Mouse (Mus musculus) splenic B cell, adult 2 months (primary cell): ENCODE measurements around the gene Phf21b.
A peak's percentile ranks its signal among the peaks of the same experiment; 100 is the strongest.
"Not testable (repeated sequence)": the region's sequence is repeated elsewhere in the genome, so short reads cannot be mapped to it uniquely, and the experiment has no call there.

Experiments used
- DNase-seq: peaks from one replicate; pipeline ENCODE4 v3.0.0-alpha.2; 2011; ENCODE audit warnings: low read depth, low spot score
- H3K27me3 ChIP-seq: 2 replicates; pipeline ENCODE4 v1.6.1; 2012; ENCODE audit warnings: mild to moderate bottlenecking, low read length, moderate library complexity, mixed read lengths; ENCODE audit not compliant: control insufficient read depth, poor library complexity, insufficient read depth, severe bottlenecking
- H3K36me3 ChIP-seq: 2 replicates; pipeline ENCODE4 v1.6.1; 2012; ENCODE audit warnings: mild to moderate bottlenecking, low read length, moderate library complexity, mixed read lengths; ENCODE audit not compliant: control insufficient read depth, poor library complexity, insufficient read depth, severe bottlenecking

Gene Phf21b

DNA sequence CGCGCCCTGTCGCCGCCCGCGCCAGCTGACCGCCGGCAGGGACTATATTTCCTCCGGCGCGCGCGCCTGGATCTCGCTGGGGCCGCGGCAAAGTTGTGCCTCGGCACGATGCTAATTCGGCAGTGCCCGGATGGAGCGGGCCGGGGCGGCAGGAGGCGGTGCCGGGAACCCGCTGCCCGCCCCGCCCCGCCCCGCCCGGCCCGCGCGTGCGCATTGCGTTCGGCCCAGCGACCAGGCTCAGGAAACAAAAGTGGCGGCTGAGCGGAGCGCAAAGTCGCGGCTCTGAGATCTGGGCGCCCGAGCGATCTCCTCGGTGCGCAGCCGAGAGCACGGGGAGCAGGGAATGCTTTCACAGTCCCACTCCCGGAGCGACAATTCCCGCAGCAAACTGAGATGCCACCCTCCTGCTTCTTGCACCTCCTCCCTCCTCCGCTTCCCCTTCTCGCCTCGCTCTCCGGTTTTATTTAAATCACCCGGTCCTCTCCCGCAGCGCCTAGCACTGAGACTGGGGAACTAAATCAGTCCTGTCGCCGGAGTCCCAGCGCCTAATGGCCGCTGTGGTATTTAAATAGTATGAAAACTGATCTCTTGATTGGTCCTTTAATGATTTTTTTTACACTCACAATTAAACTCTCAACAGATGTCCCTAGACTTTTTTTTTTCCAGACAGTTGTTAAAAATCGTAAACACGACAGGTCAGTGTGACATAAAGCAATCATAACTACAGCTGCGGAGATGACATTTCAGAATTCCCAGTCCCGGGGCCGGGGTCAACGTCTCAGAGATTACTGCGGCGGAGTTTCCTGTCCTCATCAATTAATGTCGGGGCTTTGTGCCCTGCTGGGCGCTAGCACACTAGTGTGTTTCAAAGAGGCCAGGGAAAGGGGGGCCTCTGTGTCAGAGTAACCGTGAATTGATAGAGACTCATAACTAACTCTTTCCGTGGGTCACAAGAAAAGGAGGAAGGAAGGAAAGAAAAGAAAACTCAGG, at the start of gene Phf21b:
Gene Phf21b, minus strand, starts transcription at position 44 of the 990 bp plus-strand sequence.
- no peaks in the 10 kb centered on the region for H3K36me3 ChIP-seq
- H3K27me3 ChIP-seq: peaks cover 4% of the 10 kb centered on the region; the same call in 1 of the 2 replicates
- peak; percentile 77 for DNase-seq

DNA sequence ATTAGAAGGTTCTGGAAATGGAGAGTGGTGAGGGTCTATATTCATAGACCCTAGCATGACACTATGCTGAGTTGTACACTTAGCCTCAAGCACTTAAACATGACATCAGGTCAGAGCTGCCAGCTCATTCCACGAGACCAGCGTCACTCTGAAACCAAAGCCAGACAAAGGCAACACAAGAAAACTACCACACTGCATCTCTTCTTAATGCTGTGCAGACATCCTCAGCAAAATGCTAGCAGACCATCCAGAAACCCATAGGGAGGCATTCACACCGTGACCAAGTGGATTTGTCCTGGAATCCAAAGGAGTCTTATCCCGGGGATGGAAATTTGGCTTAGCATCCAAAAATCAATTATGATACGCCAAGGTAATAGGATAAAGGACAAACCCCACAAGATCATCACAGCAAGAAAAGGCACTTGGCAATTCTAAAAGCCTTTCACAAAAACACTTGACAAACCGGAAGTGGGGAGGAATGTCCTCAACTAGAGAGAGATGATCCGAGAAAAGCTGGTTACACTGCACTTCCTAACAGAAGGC, 48.1 kb upstream of the Phf21b start:
- Histone ChIP-seq H3K36me3 (no peaks in the 10 kb centered on the region), H3K27me3 (no peaks in the 10 kb centered on the region)
- DNase-seq: no peak

DNA sequence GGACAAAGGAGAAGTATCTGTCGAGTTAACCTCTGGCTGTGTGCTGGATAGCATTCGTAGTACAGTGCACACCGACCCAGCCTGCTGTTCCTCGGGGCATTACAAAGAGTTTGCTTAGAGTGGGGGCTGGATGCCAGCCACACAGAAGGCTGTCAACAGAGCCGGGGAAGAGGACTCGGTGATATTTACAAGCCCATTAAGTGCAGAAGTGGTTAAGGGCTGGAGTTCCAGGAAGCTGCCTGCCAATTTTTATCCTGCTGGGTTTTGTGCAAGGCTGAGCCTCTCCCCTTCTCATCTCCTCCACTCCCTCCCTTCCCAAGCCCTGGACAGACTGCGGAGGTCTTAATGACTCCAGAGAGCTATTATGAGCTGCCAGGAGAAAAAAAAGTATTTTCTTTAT, 42.2 kb upstream of the Phf21b start:
- no peaks in the 10 kb centered on the region for H3K36me3 ChIP-seq
- H3K27me3 ChIP-seq: no peaks in the 10 kb centered on the region
- DNase-seq: no peak

DNA sequence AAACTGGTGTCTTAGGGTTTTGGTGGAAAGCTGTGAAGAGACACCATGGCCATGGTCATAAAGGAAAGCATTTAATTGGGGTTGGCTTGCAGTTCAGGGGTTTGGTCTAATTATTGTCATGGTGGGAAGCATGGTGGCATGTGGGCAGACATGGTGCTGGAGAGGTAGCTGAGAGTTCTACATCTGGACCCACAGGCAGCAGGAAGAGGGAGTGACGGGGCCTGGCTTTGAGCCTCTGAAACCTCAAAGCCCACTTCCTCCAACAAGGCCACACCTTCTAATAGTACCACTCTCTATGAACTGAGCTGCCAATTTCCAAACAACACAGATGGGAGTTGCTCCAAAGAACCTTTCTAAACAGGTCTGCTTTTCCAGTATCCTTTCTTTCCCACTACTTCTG, 40.8 kb upstream of the Phf21b start:
- no peaks in the 10 kb centered on the region for H3K36me3 ChIP-seq
- H3K27me3 ChIP-seq: no peaks in the 10 kb centered on the region
- DNase-seq: no peak

DNA sequence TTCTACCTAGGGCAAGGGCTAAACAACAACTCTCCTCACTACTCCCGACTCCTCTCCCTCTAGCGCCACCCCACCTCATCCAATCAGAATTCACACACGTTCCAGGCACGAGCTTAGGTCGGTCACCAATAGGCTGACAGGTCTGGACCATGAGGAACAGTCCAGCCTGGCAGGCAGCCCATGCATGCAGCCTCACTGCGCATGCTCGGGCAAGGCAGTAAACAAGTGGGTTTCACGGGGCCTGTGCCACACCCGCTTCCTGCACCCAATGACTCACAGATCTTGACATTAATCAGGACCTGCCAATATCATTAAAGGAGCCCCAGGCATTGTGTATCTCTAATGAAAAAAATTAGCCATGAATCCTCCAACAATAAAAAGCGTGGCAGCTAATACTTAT, 40.4 kb upstream of the Phf21b start:
- H3K27me3 ChIP-seq, H3K36me3 ChIP-seq, DNase-seq: not testable (repeated sequence)

DNA sequence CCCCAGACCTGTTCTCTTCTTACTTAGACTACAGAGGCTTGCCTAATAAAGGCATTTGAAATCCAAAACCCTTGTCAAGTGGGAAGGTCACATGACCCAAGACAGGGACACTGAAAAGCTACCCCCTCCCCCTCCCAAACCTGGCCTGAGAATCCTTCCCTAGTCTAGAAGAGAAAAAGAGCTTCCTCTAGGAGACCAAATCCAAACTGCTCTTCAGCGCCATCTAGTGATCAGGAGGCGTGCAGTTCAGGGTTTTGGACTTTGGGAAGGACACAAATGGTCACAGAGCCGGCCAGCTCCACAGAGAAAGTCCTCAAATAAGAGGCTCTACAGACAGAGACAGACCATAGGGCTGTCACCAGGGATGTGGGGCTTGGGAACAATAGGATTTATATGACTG, 35.8 kb upstream of the Phf21b start:
- DNase-seq: peak; percentile 70
- no peaks in the 10 kb centered on the region for H3K36me3 ChIP-seq
- no peaks in the 10 kb centered on the region for H3K27me3 ChIP-seq

DNA sequence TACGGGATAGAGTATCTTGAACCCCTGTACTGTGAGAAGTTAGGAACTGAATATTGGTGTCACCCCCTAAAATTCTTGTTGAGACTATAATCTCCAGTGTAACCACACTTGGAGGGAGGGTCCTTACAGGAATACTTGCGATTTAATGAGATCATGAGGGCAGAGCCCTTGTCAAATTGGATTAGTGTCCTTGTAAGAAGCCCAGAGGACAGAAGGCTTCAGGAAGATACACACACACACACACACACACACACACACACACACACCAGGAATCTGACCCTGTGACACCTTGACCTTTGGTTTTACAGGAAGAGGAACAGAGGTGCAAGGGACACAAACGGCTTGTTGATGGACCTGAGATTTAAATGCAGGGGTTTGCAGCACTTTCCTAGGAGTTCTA, 35.4 kb upstream of the Phf21b start:
- DNase-seq: no peak
- no peaks in the 10 kb centered on the region for H3K27me3 ChIP-seq

DNA sequence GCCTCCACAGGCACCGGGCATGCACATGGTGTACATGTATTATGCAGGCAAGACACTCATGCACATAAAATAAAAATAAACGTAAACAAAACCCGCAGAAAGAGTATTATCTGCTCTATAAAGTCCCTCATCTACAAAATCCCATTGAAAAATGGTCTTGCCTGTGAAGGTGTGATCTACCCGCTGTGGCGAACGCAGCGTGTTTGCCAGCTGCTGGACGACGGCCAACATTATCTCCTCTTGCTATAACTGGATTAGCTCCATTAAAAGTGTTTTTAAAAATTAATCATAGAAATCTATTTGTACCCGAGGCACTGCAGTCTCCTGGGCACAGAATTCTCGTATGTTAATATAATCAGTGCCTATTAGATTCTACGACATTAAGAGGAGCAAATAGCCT, 32.2 kb upstream of the Phf21b start:
- Histone ChIP-seq H3K36me3 (no peaks in the 10 kb centered on the region), H3K27me3 (no peaks in the 10 kb centered on the region)
- DNase-seq: no peak

More for the DNA sequence above, 35.4 kb upstream of the Phf21b start:
- H3K36me3 ChIP-seq: no peaks in the 10 kb centered on the region

DNA sequence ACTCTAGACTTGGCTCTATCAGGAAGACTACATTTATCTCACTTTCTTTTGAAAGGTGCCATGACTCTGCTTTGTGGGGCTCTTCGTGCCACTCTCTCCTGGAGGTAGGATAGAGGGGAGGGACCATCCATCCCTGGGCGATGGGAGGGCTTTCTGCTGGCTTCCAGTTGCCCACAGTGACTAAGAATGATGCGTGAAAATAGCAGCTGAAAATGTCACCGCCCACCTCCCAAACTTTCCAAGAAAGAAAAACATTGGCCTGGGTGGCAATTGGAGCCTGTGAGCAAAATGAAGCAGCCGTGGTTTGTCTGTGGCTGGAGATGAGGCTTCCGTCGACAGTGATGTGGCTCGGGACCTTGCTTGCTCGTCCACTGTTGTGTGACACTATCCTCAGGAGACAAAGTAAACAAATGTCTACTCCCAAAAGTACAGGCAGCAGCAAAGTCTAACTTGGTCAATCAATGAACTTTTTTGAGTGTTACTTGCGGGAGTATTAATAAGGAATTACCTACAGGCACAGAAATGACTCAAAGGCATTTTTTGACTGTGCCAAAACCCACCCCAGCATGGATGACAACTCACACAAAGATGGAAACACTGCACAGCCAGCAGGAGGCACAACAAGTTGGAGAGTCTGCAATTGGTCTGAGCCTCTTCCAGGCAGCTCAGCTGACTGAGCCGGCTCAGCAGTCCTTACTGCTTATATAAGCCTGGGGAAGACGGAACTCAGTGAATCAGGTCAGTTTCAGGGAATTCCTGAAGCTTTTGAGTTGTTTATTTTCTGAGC, 21.4 kb upstream of the Phf21b start:
- Histone ChIP-seq H3K27me3 (no peaks in the 10 kb centered on the region), H3K36me3 (no peaks in the 10 kb centered on the region)
- DNase-seq: no peak

DNA sequence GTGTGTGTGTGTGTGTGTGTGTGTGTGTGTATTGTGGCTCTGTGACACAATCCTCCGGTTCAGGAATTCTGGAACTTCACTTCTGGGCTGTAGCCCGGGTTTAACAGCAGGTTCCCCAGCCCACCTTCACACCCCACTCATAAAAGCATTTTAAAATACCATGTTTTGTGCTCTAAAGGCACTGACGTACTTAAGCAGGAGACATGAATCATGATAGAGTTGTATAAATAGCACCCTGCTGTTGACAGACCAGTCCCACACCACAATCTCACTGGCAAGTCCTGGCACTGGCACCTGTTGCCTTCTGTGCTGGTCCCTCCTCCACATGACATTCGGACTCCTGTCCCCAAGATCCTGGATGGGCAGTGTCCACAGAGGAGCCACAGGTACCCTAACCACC, 18.0 kb upstream of the Phf21b start:
- Histone ChIP-seq H3K36me3 (no peaks in the 10 kb centered on the region), H3K27me3 (no peaks in the 10 kb centered on the region)
- DNase-seq: no peak

DNA sequence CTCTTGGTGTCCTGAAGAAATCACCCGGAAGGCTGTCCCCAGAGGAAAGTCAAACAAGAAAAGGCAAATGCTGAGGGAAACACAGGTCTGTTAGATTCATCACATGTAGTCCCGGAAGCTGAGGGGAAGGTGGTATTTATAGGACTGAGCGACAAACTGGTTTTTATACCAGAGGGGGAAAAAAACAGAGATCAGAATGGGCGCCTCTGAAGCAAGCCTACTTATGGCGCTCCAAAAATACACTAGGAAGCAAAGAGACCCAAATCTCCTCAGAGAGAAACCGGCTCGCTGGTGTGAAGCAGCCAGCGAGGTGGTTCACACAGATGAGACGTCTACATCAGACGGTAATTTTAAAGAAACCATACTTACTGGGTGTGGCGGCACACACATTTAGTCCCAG, 17.2 kb upstream of the Phf21b start:
- H3K27me3 ChIP-seq: no peaks in the 10 kb centered on the region
- no peaks in the 10 kb centered on the region for H3K36me3 ChIP-seq
- no peak for DNase-seq

DNA sequence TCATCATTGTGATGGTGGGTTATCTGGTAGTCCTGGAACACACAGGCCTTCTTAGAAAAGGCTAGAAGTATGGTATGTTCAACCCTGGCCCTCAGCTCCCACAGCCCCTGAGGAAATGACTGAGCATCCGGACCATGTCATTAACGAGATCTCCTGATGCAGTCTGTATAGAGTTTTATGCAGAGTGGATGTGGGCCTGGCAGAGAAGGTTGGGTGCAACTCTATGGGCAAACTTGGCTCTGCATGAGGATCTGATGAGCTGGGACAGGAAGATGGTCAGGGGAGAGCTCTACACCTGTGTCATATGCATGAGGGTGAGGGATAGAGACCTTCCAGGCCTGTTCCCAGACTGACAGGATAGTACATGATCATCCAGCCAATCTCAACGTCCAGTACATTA, 16.0 kb upstream of the Phf21b start:
- no peaks in the 10 kb centered on the region for H3K36me3 ChIP-seq
- no peak for DNase-seq
- no peaks in the 10 kb centered on the region for H3K27me3 ChIP-seq

DNA sequence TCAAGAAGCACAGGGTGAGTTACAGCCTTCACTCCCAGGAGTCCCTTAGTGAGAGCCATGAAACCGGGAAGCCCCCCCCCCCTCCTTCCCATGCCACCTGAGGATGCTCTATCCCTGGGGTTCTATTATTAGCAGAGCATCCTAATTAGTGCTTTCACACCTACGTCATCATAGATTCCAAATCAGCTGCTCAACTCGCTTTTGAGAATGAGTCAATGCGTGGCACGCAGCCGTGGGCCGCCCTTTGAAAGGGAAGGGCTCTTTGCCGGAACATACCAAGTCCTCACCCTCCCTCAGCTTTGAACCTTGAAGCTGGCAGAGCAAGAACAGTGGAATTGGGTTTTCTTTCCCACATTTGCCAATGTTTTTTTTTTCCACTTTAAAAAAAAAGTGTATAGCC, 6.1 kb upstream of the Phf21b start:
- 0 out of 2 replicates have a peak, but pooled peaks cover 1% of the 10 kb centered on the region for H3K27me3 ChIP-seq

DNA sequence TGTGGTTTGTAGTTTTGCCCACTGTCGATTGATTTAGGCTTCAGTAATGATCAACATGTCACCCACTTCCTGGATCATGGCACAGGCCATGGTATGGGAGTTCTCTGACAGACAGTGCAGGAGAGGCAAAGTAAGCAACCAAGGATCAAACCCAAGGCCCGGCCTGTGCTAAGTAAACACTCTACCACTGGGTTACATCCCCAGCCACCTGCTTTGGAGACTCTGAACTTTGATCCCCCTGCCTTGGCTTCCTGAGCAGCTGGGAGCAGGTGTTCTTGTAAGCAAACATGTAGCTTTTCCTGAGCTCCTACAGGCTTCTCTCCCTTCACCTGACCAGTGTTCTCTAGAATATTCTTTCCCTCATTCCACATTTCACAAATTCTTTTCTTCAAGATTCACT, 1.8 kb upstream of the Phf21b start:
- Histone ChIP-seq H3K27me3 (peaks cover 1% of the 10 kb centered on the region; the same call in 1 of the 2 replicates), H3K36me3 (no peaks in the 10 kb centered on the region)
- DNase-seq: no peak

More for the DNA sequence above, 6.1 kb upstream of the Phf21b start:
- DNase-seq: no peak
- no peaks in the 10 kb centered on the region for H3K36me3 ChIP-seq
